Mouse (Mus musculus) lung, embryonic 15.5 days (tissue): ENCODE measurements at regions not wholly inside any gene's neighbourhood (a gene's known extent, or its start where the extent isn't known, plus 50 kb on each side); places are given as distances from the start of the nearest gene placed in this dataset.

ENCODE experiments used
- ATAC-seq: fragments of 200-750 bp; cut with Nextera tagmentation; 2 replicates; pipeline ENCODE4 v1.8.0; 2017; ENCODE audit warnings: moderate number of reproducible peaks, borderline replicate concordance; ENCODE audit not compliant: low FRiP score, low TSS enrichment; ENCODE audit errors: extremely low read depth
- H3K27ac ChIP-seq: fragments of 300-500 bp; sonication (generic); 2 replicates; pipeline ENCODE4 v1.5.1; 2015; ENCODE audit warnings: moderate library complexity, mild to moderate bottlenecking, inconsistent platforms
- H3K27me3 ChIP-seq: fragments of 300-500 bp; sonication (generic); 2 replicates; pipeline ENCODE4 v1.6.1; 2015; ENCODE audit warnings: inconsistent platforms
- H3K36me3 ChIP-seq: fragments of 300-500 bp; sonication (generic); 2 replicates; pipeline ENCODE4 v1.6.1; 2015; ENCODE audit warnings: inconsistent platforms
- H3K4me1 ChIP-seq: fragments of 300-500 bp; sonication (generic); 2 replicates; pipeline ENCODE4 v1.6.1; 2015; ENCODE audit warnings: inconsistent platforms
- H3K4me2 ChIP-seq: fragments of 300-500 bp; sonication (generic); 2 replicates; pipeline ENCODE4 v1.6.1; 2015; ENCODE audit warnings: inconsistent platforms, mild to moderate bottlenecking, moderate library complexity
- H3K4me3 ChIP-seq: fragments of 300-500 bp; sonication (generic); 2 replicates; pipeline ENCODE4 v1.5.1; 2015; ENCODE audit warnings: mild to moderate bottlenecking, inconsistent platforms
- H3K9ac ChIP-seq: fragments of 300-500 bp; sonication (generic); 2 replicates; pipeline ENCODE4 v1.6.1; 2015; ENCODE audit warnings: inconsistent platforms
- H3K9me3 ChIP-seq: fragments of 300-500 bp; sonication (generic); 2 replicates; pipeline ENCODE4 v1.6.1; 2016; ENCODE audit warnings: inconsistent platforms
- WGBS: fragments of 180-500 bp; shearing (Covaris S2); methylation state at CpG from one replicate; pipeline ENCODE4 v1.1.7; 2015; 5-methylcytosine and 5-hydroxymethylcytosine counted together

GRCm38 (mm10) chr16:51940574-51940973 is 90.5 kb upstream of the Cblb start:
- Histone ChIP-seq H3K9me3 (no peaks in the 10 kb centered on the region), H3K27ac (no peak overlapping the region), H3K36me3 (no peaks in the 10 kb centered on the region), H3K9ac (no peak overlapping the region), H3K27me3 (no peaks in the 10 kb centered on the region), H3K4me1 (no peaks in the 10 kb centered on the region), H3K4me3 (no peak overlapping the region), H3K4me2 (no peak overlapping the region)
- no peak for ATAC-seq

GRCm38 (mm10) chr16:51942431-51943130 is 88.4 kb upstream of the Cblb start:
- Histone ChIP-seq H3K9me3 (no peaks in the 10 kb centered on the region), H3K36me3 (no peaks in the 10 kb centered on the region), H3K4me2 (no peak overlapping the region), H3K4me1 (no peaks in the 10 kb centered on the region), H3K27me3 (no peaks in the 10 kb centered on the region), H3K4me3 (no peak overlapping the region), H3K9ac (no peak overlapping the region), H3K27ac (no peak overlapping the region)
- no peak for ATAC-seq
- 77% methylated on average over 9 of the region's 9 CpGs for WGBS

- WGBS = 75% methylated on average over 6 of the region's 6 CpGs
- H3K4me3 ChIP-seq = no peak overlapping the region
- no peak overlapping the region for H3K27ac ChIP-seq
- H3K9ac ChIP-seq = no peak overlapping the region
- no peaks in the 10 kb centered on the region for H3K27me3 ChIP-seq
- H3K4me1 ChIP-seq = no peaks in the 10 kb centered on the region
- H3K4me2 ChIP-seq = no peak overlapping the region
- no peaks in the 10 kb centered on the region for H3K9me3 ChIP-seq
- ATAC-seq = no peak
- H3K36me3 ChIP-seq = no peaks in the 10 kb centered on the region
Measured at GRCm38 (mm10) chr16:51967051-51967845, 63.8 kb upstream of the Cblb start.
